Mouse (Mus musculus): ENCODE measurements around the gene Skint3. TPM values are rescaled to one million over a fixed set of nuclear protein-coding genes. Genes with fewer than 3 reads are reported as not detected.

The Skint3 gene
- polyA plus RNA-seq (2014; fragmentation: Nextera tagmentation; extraction: Ambion mirVana): not detected in 2 replicates

- 62% methylated on average over 1 of the region's 1 CpGs for WGBS
- Histone ChIP-seq H3K4me1 (ENCODE audit: control insufficient read depth in 2 of 2, insufficient read depth in 2 of 2, low read length in 2 of 2) (no peaks in the 10 kb centered on the region), H3K9ac (ENCODE audit: low read length) (no peak within 1 kb of the TSS), H3K4me3 (ENCODE audit: control insufficient read depth in 1 of 2, insufficient read depth in 1 of 2, low read depth in 1 of 2, low read length in 2 of 2) (no peak within 1 kb of the TSS), H3K27ac (replicated peaks in 1 of 2; ENCODE audit: control insufficient read depth in 1 of 2, insufficient read depth in 1 of 2, low read depth in 2 of 2, low read length in 2 of 2) (no peak within 1 kb of the TSS), H3K27me3 (ENCODE audit: control insufficient read depth, insufficient read depth, low read length) (no peaks in the 10 kb centered on the region), H3K9me3 (ENCODE audit: control insufficient read depth, low read length) (0 out of 2 replicates have a peak, but pooled peaks cover 4% of the 10 kb centered on the region), H3K4me2 (ENCODE audit: low read length) (no peak within 1 kb of the TSS), H3K36me3 (ENCODE audit: control insufficient read depth, insufficient read depth, low read length) (no peaks in the 10 kb centered on the region)
- ATAC-seq (ENCODE audit: insufficient number of reproducible peaks, insufficient read depth, low FRiP score, low read depth): no peak
Measured at GRCm38 (mm10) chr4:112231945-112232344, at the start of gene Skint3. Gene Skint3, plus strand, starts transcription at chr4:112232245.

GRCm38 (mm10) chr4:112243416-112243815 is 11.4 kb downstream of the Skint3 start:
- no peak for ATAC-seq (ENCODE audit: insufficient number of reproducible peaks, insufficient read depth, low FRiP score, low read depth)
- WGBS: 50% methylated on average over 1 of the region's 1 CpGs
- no peak overlapping the region for H3K4me2 ChIP-seq (ENCODE audit: low read length)
- no peaks in the 10 kb centered on the region for H3K27me3 ChIP-seq (ENCODE audit: control insufficient read depth, insufficient read depth, low read length)
- H3K4me1 ChIP-seq (ENCODE audit: control insufficient read depth in 2 of 2, insufficient read depth in 2 of 2, low read length in 2 of 2): no peaks in the 10 kb centered on the region
- H3K4me3 ChIP-seq (ENCODE audit: control insufficient read depth in 1 of 2, insufficient read depth in 1 of 2, low read depth in 1 of 2, low read length in 2 of 2): no peak overlapping the region
- no peaks in the 10 kb centered on the region for H3K36me3 ChIP-seq (ENCODE audit: control insufficient read depth, insufficient read depth, low read length)
- H3K9me3 ChIP-seq (ENCODE audit: control insufficient read depth, low read length): 0 out of 2 replicates have a peak, but pooled peaks cover 11% of the 10 kb centered on the region
- no peak overlapping the region for H3K9ac ChIP-seq (ENCODE audit: low read length)
- no peak overlapping the region for H3K27ac ChIP-seq (replicated peaks in 1 of 2; ENCODE audit: control insufficient read depth in 1 of 2, insufficient read depth in 1 of 2, low read depth in 2 of 2, low read length in 2 of 2)

- Histone ChIP-seq H3K27me3 (ENCODE audit: control insufficient read depth, insufficient read depth, low read length) (no peaks in the 10 kb centered on the region), H3K36me3 (ENCODE audit: control insufficient read depth, insufficient read depth, low read length) (no peaks in the 10 kb centered on the region), H3K9me3 (ENCODE audit: control insufficient read depth, low read length) (peaks cover 15% of the 10 kb centered on the region; the same call in 1 of the 2 replicates), H3K27ac (replicated peaks in 1 of 2; ENCODE audit: control insufficient read depth in 1 of 2, insufficient read depth in 1 of 2, low read depth in 2 of 2, low read length in 2 of 2) (no peak overlapping the region), H3K4me3 (ENCODE audit: control insufficient read depth in 1 of 2, insufficient read depth in 1 of 2, low read depth in 1 of 2, low read length in 2 of 2) (no peak overlapping the region), H3K4me1 (ENCODE audit: control insufficient read depth in 2 of 2, insufficient read depth in 2 of 2, low read length in 2 of 2) (no peaks in the 10 kb centered on the region), H3K4me2 (ENCODE audit: low read length) (no peak overlapping the region), H3K9ac (ENCODE audit: low read length) (no peak overlapping the region)
- WGBS: 79% methylated on average over 3 of the region's 3 CpGs
- no peak for ATAC-seq (ENCODE audit: insufficient number of reproducible peaks, insufficient read depth, low FRiP score, low read depth)
Measured at GRCm38 (mm10) chr4:112243951-112244350, 11.9 kb downstream of the Skint3 start.

GRCm38 (mm10) chr4:112256022-112256421 is 24.0 kb downstream of the Skint3 start:
- Histone ChIP-seq H3K4me3 (ENCODE audit: control insufficient read depth in 1 of 2, insufficient read depth in 1 of 2, low read depth in 1 of 2, low read length in 2 of 2) (no peak overlapping the region), H3K36me3 (ENCODE audit: control insufficient read depth, insufficient read depth, low read length) (no peaks in the 10 kb centered on the region), H3K27ac (replicated peaks in 1 of 2; ENCODE audit: control insufficient read depth in 1 of 2, insufficient read depth in 1 of 2, low read depth in 2 of 2, low read length in 2 of 2) (no peak overlapping the region), H3K4me1 (ENCODE audit: control insufficient read depth in 2 of 2, insufficient read depth in 2 of 2, low read length in 2 of 2) (no peaks in the 10 kb centered on the region), H3K9ac (ENCODE audit: low read length) (no peak overlapping the region), H3K9me3 (ENCODE audit: control insufficient read depth, low read length) (0 out of 2 replicates have a peak, but pooled peaks cover 5% of the 10 kb centered on the region), H3K27me3 (ENCODE audit: control insufficient read depth, insufficient read depth, low read length) (no peaks in the 10 kb centered on the region), H3K4me2 (ENCODE audit: low read length) (no peak overlapping the region)
- WGBS: 66% methylated on average over 5 of the region's 5 CpGs
- ATAC-seq (ENCODE audit: insufficient number of reproducible peaks, insufficient read depth, low FRiP score, low read depth): no peak

- Histone ChIP-seq H3K4me3 (ENCODE audit: control insufficient read depth in 1 of 2, insufficient read depth in 1 of 2, low read depth in 1 of 2, low read length in 2 of 2) (no peak overlapping the region), H3K4me2 (ENCODE audit: low read length) (no peak overlapping the region), H3K9me3 (ENCODE audit: control insufficient read depth, low read length) (peaks cover 9% of the 10 kb centered on the region), H3K36me3 (ENCODE audit: control insufficient read depth, insufficient read depth, low read length) (no peaks in the 10 kb centered on the region), H3K9ac (ENCODE audit: low read length) (no peak overlapping the region), H3K27ac (replicated peaks in 1 of 2; ENCODE audit: control insufficient read depth in 1 of 2, insufficient read depth in 1 of 2, low read depth in 2 of 2, low read length in 2 of 2) (no peak overlapping the region), H3K27me3 (ENCODE audit: control insufficient read depth, insufficient read depth, low read length) (no peaks in the 10 kb centered on the region), H3K4me1 (ENCODE audit: control insufficient read depth in 2 of 2, insufficient read depth in 2 of 2, low read length in 2 of 2) (no peaks in the 10 kb centered on the region)
- 65% methylated on average over 12 of the region's 12 CpGs for WGBS
- ATAC-seq (ENCODE audit: insufficient number of reproducible peaks, insufficient read depth, low FRiP score, low read depth): no peak
Measured at GRCm38 (mm10) chr4:112287178-112287974, 55.3 kb downstream of the Skint3 start.

GRCm38 (mm10) chr4:112288396-112288795 is 56.4 kb downstream of the Skint3 start:
- whole genome bisulfite sequencing: 73% methylated on average over 4 of the region's 4 CpGs
- ATAC-seq (ENCODE audit: insufficient number of reproducible peaks, insufficient read depth, low FRiP score, low read depth): no peak
- no peaks in the 10 kb centered on the region for H3K27me3 ChIP-seq (ENCODE audit: control insufficient read depth, insufficient read depth, low read length)
- H3K4me1 ChIP-seq (ENCODE audit: control insufficient read depth in 2 of 2, insufficient read depth in 2 of 2, low read length in 2 of 2): no peaks in the 10 kb centered on the region
- H3K27ac ChIP-seq (replicated peaks in 1 of 2; ENCODE audit: control insufficient read depth in 1 of 2, insufficient read depth in 1 of 2, low read depth in 2 of 2, low read length in 2 of 2): no peak overlapping the region
- H3K9ac ChIP-seq (ENCODE audit: low read length): no peak overlapping the region
- no peak overlapping the region for H3K4me3 ChIP-seq (ENCODE audit: control insufficient read depth in 1 of 2, insufficient read depth in 1 of 2, low read depth in 1 of 2, low read length in 2 of 2)
- H3K36me3 ChIP-seq (ENCODE audit: control insufficient read depth, insufficient read depth, low read length): no peaks in the 10 kb centered on the region
- H3K9me3 ChIP-seq (ENCODE audit: control insufficient read depth, low read length): peaks cover 9% of the 10 kb centered on the region
- H3K4me2 ChIP-seq (ENCODE audit: low read length): no peak overlapping the region

GRCm38 (mm10) chr4:112302305-112302704 is 70.3 kb downstream of the Skint3 start:
- peaks cover 5% of the 10 kb centered on the region; the same call in 1 of the 2 replicates for H3K9me3 ChIP-seq (ENCODE audit: control insufficient read depth, low read length)
- no peak overlapping the region for H3K9ac ChIP-seq (ENCODE audit: low read length)
- no peaks in the 10 kb centered on the region for H3K36me3 ChIP-seq (ENCODE audit: control insufficient read depth, insufficient read depth, low read length)
- H3K27me3 ChIP-seq (ENCODE audit: control insufficient read depth, insufficient read depth, low read length): no peaks in the 10 kb centered on the region
- no peak overlapping the region for H3K27ac ChIP-seq (replicated peaks in 1 of 2; ENCODE audit: control insufficient read depth in 1 of 2, insufficient read depth in 1 of 2, low read depth in 2 of 2, low read length in 2 of 2)
- no peak for ATAC-seq (ENCODE audit: insufficient number of reproducible peaks, insufficient read depth, low FRiP score, low read depth)
- H3K4me3 ChIP-seq (ENCODE audit: control insufficient read depth in 1 of 2, insufficient read depth in 1 of 2, low read depth in 1 of 2, low read length in 2 of 2): no peak overlapping the region
- 56% methylated on average over 1 of the region's 1 CpGs for WGBS
- no peaks in the 10 kb centered on the region for H3K4me1 ChIP-seq (ENCODE audit: control insufficient read depth in 2 of 2, insufficient read depth in 2 of 2, low read length in 2 of 2)
- H3K4me2 ChIP-seq (ENCODE audit: low read length): no peak overlapping the region
